Mouse (Mus musculus): Measurements from ENCODE around the gene Dedd2. TPM values are rescaled to one million over a fixed set of nuclear protein-coding genes. Genes with fewer than 3 reads are reported as not detected.

Dedd2 gene
- polyA plus RNA-seq, 1 experiment from 2014 or later, result 5.7 TPM

- WGBS, result 46% methylated on average over 20 of the region's 20 CpGs
- H3K4me3 ChIP-seq (ENCODE audit: control insufficient read depth in 1 of 2, insufficient read depth in 1 of 2, low read depth in 1 of 2, low read length in 2 of 2), result peak overlapping the region; percentile 14 to 100
- H3K4me1 ChIP-seq (ENCODE audit: control insufficient read depth in 2 of 2, insufficient read depth in 2 of 2, low read length in 2 of 2), result peaks cover 24 to 48% of the 10 kb centered on the region in 2 experiments
- H3K9me3 ChIP-seq (ENCODE audit: control insufficient read depth, low read length), result no peaks in the 10 kb centered on the region
- H3K36me3 ChIP-seq (ENCODE audit: control insufficient read depth, insufficient read depth, low read length), result peaks cover 49% of the 10 kb centered on the region
- peak overlapping the region; percentile 97 for H3K4me2 ChIP-seq (ENCODE audit: low read length)
- H3K9ac ChIP-seq (ENCODE audit: low read length), result peak overlapping the region; percentile 99
- H3K27me3 ChIP-seq (ENCODE audit: control insufficient read depth, insufficient read depth, low read length), result no peaks in the 10 kb centered on the region
- H3K27ac ChIP-seq (replicated peaks in 1 of 2; ENCODE audit: control insufficient read depth in 1 of 2, insufficient read depth in 1 of 2, low read depth in 2 of 2, low read length in 2 of 2), result peak overlapping the region; percentile 82 to 98
- no peak for ATAC-seq (ENCODE audit: insufficient number of reproducible peaks, insufficient read depth, low FRiP score, low read depth)
Measured at GRCm38 (mm10) chr7:25246079-25246758, 25.8 kb upstream of the Dedd2 start.

GRCm38 (mm10) chr7:25244562-25245369 is 24.4 kb upstream of the Dedd2 start:
- peak overlapping the region; percentile 97; the same call in 1 of the 2 replicates for H3K4me2 ChIP-seq (ENCODE audit: low read length)
- no peaks in the 10 kb centered on the region for H3K9me3 ChIP-seq (ENCODE audit: control insufficient read depth, low read length)
- no peaks in the 10 kb centered on the region for H3K27me3 ChIP-seq (ENCODE audit: control insufficient read depth, insufficient read depth, low read length)
- H3K36me3 ChIP-seq (ENCODE audit: control insufficient read depth, insufficient read depth, low read length), result peaks cover 57% of the 10 kb centered on the region
- 86% methylated on average over 30 of the region's 30 CpGs for WGBS
- ATAC-seq (ENCODE audit: insufficient number of reproducible peaks, insufficient read depth, low FRiP score, low read depth), result no peak
- H3K4me1 ChIP-seq (ENCODE audit: control insufficient read depth in 2 of 2, insufficient read depth in 2 of 2, low read length in 2 of 2), result peaks cover 24 to 47% of the 10 kb centered on the region in 2 experiments
- H3K27ac ChIP-seq (replicated peaks in 1 of 2; ENCODE audit: control insufficient read depth in 1 of 2, insufficient read depth in 1 of 2, low read depth in 2 of 2, low read length in 2 of 2), result peak overlapping the region in 1 of 2 experiments; percentile 98; a peak in 1 of 4 replicates
- no peak overlapping the region for H3K4me3 ChIP-seq (ENCODE audit: control insufficient read depth in 1 of 2, insufficient read depth in 1 of 2, low read depth in 1 of 2, low read length in 2 of 2)
- H3K9ac ChIP-seq (ENCODE audit: low read length), result peak overlapping the region; percentile 34; the same call in 1 of the 2 replicates

GRCm38 (mm10) chr7:25243361-25243760 is 22.9 kb upstream of the Dedd2 start:
- Histone ChIP-seq H3K27me3 (ENCODE audit: control insufficient read depth, insufficient read depth, low read length) (no peaks in the 10 kb centered on the region), H3K27ac (replicated peaks in 1 of 2; ENCODE audit: control insufficient read depth in 1 of 2, insufficient read depth in 1 of 2, low read depth in 2 of 2, low read length in 2 of 2) (no peak overlapping the region), H3K4me1 (ENCODE audit: control insufficient read depth in 2 of 2, insufficient read depth in 2 of 2, low read length in 2 of 2) (peaks cover 24 to 49% of the 10 kb centered on the region in 2 experiments), H3K4me2 (ENCODE audit: low read length) (no peak overlapping the region), H3K9ac (ENCODE audit: low read length) (no peak overlapping the region), H3K4me3 (ENCODE audit: control insufficient read depth in 1 of 2, insufficient read depth in 1 of 2, low read depth in 1 of 2, low read length in 2 of 2) (no peak overlapping the region), H3K9me3 (ENCODE audit: control insufficient read depth, low read length) (no peaks in the 10 kb centered on the region), H3K36me3 (ENCODE audit: control insufficient read depth, insufficient read depth, low read length) (peaks cover 57% of the 10 kb centered on the region)
- no peak for ATAC-seq (ENCODE audit: insufficient number of reproducible peaks, insufficient read depth, low FRiP score, low read depth)
- 91% methylated on average over 4 of the region's 4 CpGs for WGBS

GRCm38 (mm10) chr7:25241062-25241461 is 20.6 kb upstream of the Dedd2 start:
- Histone ChIP-seq H3K9me3 (ENCODE audit: control insufficient read depth, low read length) (no peaks in the 10 kb centered on the region), H3K36me3 (ENCODE audit: control insufficient read depth, insufficient read depth, low read length) (peaks cover 53% of the 10 kb centered on the region), H3K4me2 (ENCODE audit: low read length) (no peak overlapping the region), H3K4me1 (ENCODE audit: control insufficient read depth in 2 of 2, insufficient read depth in 2 of 2, low read length in 2 of 2) (peaks cover 9 to 37% of the 10 kb centered on the region in 2 experiments), H3K27me3 (ENCODE audit: control insufficient read depth, insufficient read depth, low read length) (no peaks in the 10 kb centered on the region), H3K27ac (replicated peaks in 1 of 2; ENCODE audit: control insufficient read depth in 1 of 2, insufficient read depth in 1 of 2, low read depth in 2 of 2, low read length in 2 of 2) (peak overlapping the region; percentile 19 to 42; a peak in 2 of 4 replicates), H3K9ac (ENCODE audit: low read length) (no peak overlapping the region), H3K4me3 (ENCODE audit: control insufficient read depth in 1 of 2, insufficient read depth in 1 of 2, low read depth in 1 of 2, low read length in 2 of 2) (no peak overlapping the region)
- 19% methylated on average over 2 of the region's 2 CpGs for WGBS
- ATAC-seq (ENCODE audit: insufficient number of reproducible peaks, insufficient read depth, low FRiP score, low read depth), result no peak

- H3K9me3 ChIP-seq (ENCODE audit: control insufficient read depth, low read length), result no peaks in the 10 kb centered on the region
- no peak overlapping the region for H3K9ac ChIP-seq (ENCODE audit: low read length)
- H3K4me1 ChIP-seq (ENCODE audit: control insufficient read depth in 2 of 2, insufficient read depth in 2 of 2, low read length in 2 of 2), result peaks cover 5 to 37% of the 10 kb centered on the region in 2 experiments
- H3K27ac ChIP-seq (replicated peaks in 1 of 2; ENCODE audit: control insufficient read depth in 1 of 2, insufficient read depth in 1 of 2, low read depth in 2 of 2, low read length in 2 of 2), result peak overlapping the region in 1 of 2 experiments; percentile 42; a peak in 1 of 4 replicates
- 56% methylated on average over 7 of the region's 7 CpGs for WGBS
- peaks cover 50% of the 10 kb centered on the region for H3K36me3 ChIP-seq (ENCODE audit: control insufficient read depth, insufficient read depth, low read length)
- H3K4me3 ChIP-seq (ENCODE audit: control insufficient read depth in 1 of 2, insufficient read depth in 1 of 2, low read depth in 1 of 2, low read length in 2 of 2), result no peak overlapping the region
- H3K4me2 ChIP-seq (ENCODE audit: low read length), result no peak overlapping the region
- H3K27me3 ChIP-seq (ENCODE audit: control insufficient read depth, insufficient read depth, low read length), result no peaks in the 10 kb centered on the region
- ATAC-seq (ENCODE audit: insufficient number of reproducible peaks, insufficient read depth, low FRiP score, low read depth), result no peak
Measured at GRCm38 (mm10) chr7:25240631-25241030, 20.2 kb upstream of the Dedd2 start.

GRCm38 (mm10) chr7:25238829-25239623 is 18.6 kb upstream of the Dedd2 start:
- H3K4me1 ChIP-seq (ENCODE audit: control insufficient read depth in 2 of 2, insufficient read depth in 2 of 2, low read length in 2 of 2), result peaks cover 5 to 26% of the 10 kb centered on the region in 2 experiments; a peak in 3 of 4 replicates
- H3K4me2 ChIP-seq (ENCODE audit: low read length), result peak overlapping the region; percentile 85
- no peaks in the 10 kb centered on the region for H3K9me3 ChIP-seq (ENCODE audit: control insufficient read depth, low read length)
- 2% methylated on average over 30 of the region's 30 CpGs for WGBS
- H3K27ac ChIP-seq (replicated peaks in 1 of 2; ENCODE audit: control insufficient read depth in 1 of 2, insufficient read depth in 1 of 2, low read depth in 2 of 2, low read length in 2 of 2), result peak overlapping the region; percentile 75 to 83
- peak overlapping the region; percentile 24 to 93 for H3K4me3 ChIP-seq (ENCODE audit: control insufficient read depth in 1 of 2, insufficient read depth in 1 of 2, low read depth in 1 of 2, low read length in 2 of 2)
- H3K9ac ChIP-seq (ENCODE audit: low read length), result peak overlapping the region; percentile 63
- no peaks in the 10 kb centered on the region for H3K27me3 ChIP-seq (ENCODE audit: control insufficient read depth, insufficient read depth, low read length)
- peak; percentile 40 for ATAC-seq (ENCODE audit: insufficient number of reproducible peaks, insufficient read depth, low FRiP score, low read depth)
- H3K36me3 ChIP-seq (ENCODE audit: control insufficient read depth, insufficient read depth, low read length), result peaks cover 50% of the 10 kb centered on the region
